Mouse (Mus musculus) embryonic facial prominence, embryonic 12.5 days (tissue): Measurements from ENCODE around the gene Gm10142. TPM values are rescaled to one million over a fixed set of nuclear protein-coding genes. Genes with fewer than 3 reads are reported as not detected.
"Not testable (repeated sequence)": the region's sequence is repeated elsewhere in the genome, so short reads cannot be mapped to it uniquely, and the experiment has no call there.

Experiments used
- ATAC-seq: fragments of 200-750 bp; cut with Nextera tagmentation; 2 replicates; pipeline ENCODE4 v1.8.0; 2017; ENCODE audit not compliant: insufficient number of reproducible peaks, insufficient read depth, low FRiP score, low TSS enrichment
- H3K27ac ChIP-seq: fragments of 300-500 bp; sonication (generic); 2 replicates; pipeline ENCODE4 v1.5.1; 2016; ENCODE audit warnings: mild to moderate bottlenecking
- H3K27me3 ChIP-seq: fragments of 300-500 bp; sonication (generic); 2 replicates; pipeline ENCODE4 v1.6.1; 2016; ENCODE audit warnings: mild to moderate bottlenecking, moderate library complexity
- H3K36me3 ChIP-seq: fragments of 300-500 bp; sonication (generic); 2 replicates; pipeline ENCODE4 v1.6.1; 2016; ENCODE audit warnings: mild to moderate bottlenecking
- H3K4me1 ChIP-seq: fragments of 300-500 bp; sonication (generic); 2 replicates; pipeline ENCODE4 v1.6.1; 2016
- H3K4me2 ChIP-seq: fragments of 300-500 bp; sonication (generic); replicated peaks from 2 replicates; pipeline ENCODE4 v1.6.1; 2016; ENCODE audit warnings: mild to moderate bottlenecking, moderate library complexity
- H3K4me3 ChIP-seq: fragments of 300-500 bp; sonication (generic); 2 replicates; pipeline ENCODE4 v1.5.1; 2016; ENCODE audit warnings: mild to moderate bottlenecking
- H3K9ac ChIP-seq: fragments of 300-500 bp; sonication (generic); 2 replicates; pipeline ENCODE4 v1.6.1; 2016; ENCODE audit warnings: mild to moderate bottlenecking, moderate library complexity
- H3K9me3 ChIP-seq: fragments of 300-500 bp; sonication (generic); 2 replicates; pipeline ENCODE4 v1.6.1; 2016; ENCODE audit warnings: mild to moderate bottlenecking, moderate library complexity
- WGBS: fragments of 180-500 bp; shearing (Covaris S2); methylation state at CpG from one replicate; pipeline ENCODE4 v1.1.7; 2016; 5-methylcytosine and 5-hydroxymethylcytosine counted together
- polyA plus RNA-seq: library from polyadenylated mRNA; unstranded; fragments of >200 nt; fragmentation: Nextera tagmentation; extraction: Ambion mirVana; gene quantifications from 2 replicates; pipeline ENCODE4 v1.2.1, GENCODE M21; 2016

Gene Gm10142
- polyA plus RNA-seq, 1 experiment from 2014 or later = not detected

- 0 out of 2 replicates have a peak, but pooled peaks cover 3% of the 10 kb centered on the region for H3K27me3 ChIP-seq
- no peak for ATAC-seq
- WGBS = 33% methylated on average over 4 of the region's 4 CpGs
- no peaks in the 10 kb centered on the region; the same call in 1 of the 2 replicates for H3K4me1 ChIP-seq
- no peak within 1 kb of the TSS for H3K9ac ChIP-seq
- H3K27ac ChIP-seq = no peak within 1 kb of the TSS
- no peaks in the 10 kb centered on the region for H3K36me3 ChIP-seq
- no peaks in the 10 kb centered on the region for H3K9me3 ChIP-seq
- H3K4me3 ChIP-seq = no peak within 1 kb of the TSS
- H3K4me2 ChIP-seq = no peak within 1 kb of the TSS
Measured at GRCm38 (mm10) chr10:77697133-77697532, 18.5 kb upstream of the Gm10142 start, which contains the start of gene Gm9508. Gene Gm9508, minus strand, starts transcription at chr10:77697233.

- Histone ChIP-seq H3K4me3 (no peak within 1 kb of the TSS), H3K4me1 (no peaks in the 10 kb centered on the region), H3K36me3 (no peaks in the 10 kb centered on the region), H3K27ac (no peak within 1 kb of the TSS), H3K9ac (no peak within 1 kb of the TSS), H3K4me2 (no peak within 1 kb of the TSS), H3K9me3 (peaks cover 12% of the 10 kb centered on the region), H3K27me3 (no peaks in the 10 kb centered on the region)
- 87% methylated on average over 1 of the region's 1 CpGs for WGBS
- ATAC-seq = no peak
Measured at GRCm38 (mm10) chr10:77706326-77706725, 9.3 kb upstream of the Gm10142 start, which contains the start of gene Gm10272. Gene Gm10272, plus strand, starts transcription at chr10:77706626.

- H3K27me3 ChIP-seq = no peaks in the 10 kb centered on the region
- H3K27ac ChIP-seq = no peak overlapping the region
- 79% methylated on average over 3 of the region's 3 CpGs for WGBS
- ATAC-seq = no peak
- no peak overlapping the region for H3K9ac ChIP-seq
- H3K4me3 ChIP-seq = no peak overlapping the region
- no peak overlapping the region for H3K4me2 ChIP-seq
- peaks cover 8% of the 10 kb centered on the region for H3K9me3 ChIP-seq
- H3K4me1 ChIP-seq = no peaks in the 10 kb centered on the region
- H3K36me3 ChIP-seq = no peaks in the 10 kb centered on the region
Measured at GRCm38 (mm10) chr10:77709831-77710230, 5.8 kb upstream of the Gm10142 start.

- ATAC-seq = not testable (repeated sequence)
Measured at GRCm38 (mm10) chr10:77711157-77711556, 4.5 kb upstream of the Gm10142 start, which contains the start of gene Gm10024. Gene Gm10024, plus strand, starts transcription at chr10:77711457.

GRCm38 (mm10) chr10:77713734-77714133 lies 1.9 kb upstream of the Gm10142 start:
- no peaks in the 10 kb centered on the region for H3K4me1 ChIP-seq
- no peak overlapping the region for H3K4me2 ChIP-seq
- WGBS = 54% methylated on average over 4 of the region's 4 CpGs
- H3K9me3 ChIP-seq = no peaks in the 10 kb centered on the region
- no peak for ATAC-seq
- no peak overlapping the region for H3K9ac ChIP-seq
- no peaks in the 10 kb centered on the region for H3K27me3 ChIP-seq
- no peak overlapping the region for H3K4me3 ChIP-seq
- no peak overlapping the region for H3K27ac ChIP-seq
- no peaks in the 10 kb centered on the region for H3K36me3 ChIP-seq

More at GRCm38 (mm10) chr10:77711157-77711556, 4.5 kb upstream of the Gm10142 start, which contains the start of gene Gm10024:
- H3K4me1 ChIP-seq, H3K4me2 ChIP-seq, H3K4me3 ChIP-seq, H3K27me3 ChIP-seq, H3K27ac ChIP-seq, H3K36me3 ChIP-seq, H3K9me3 ChIP-seq, H3K9ac ChIP-seq: not testable (repeated sequence)

DNA sequence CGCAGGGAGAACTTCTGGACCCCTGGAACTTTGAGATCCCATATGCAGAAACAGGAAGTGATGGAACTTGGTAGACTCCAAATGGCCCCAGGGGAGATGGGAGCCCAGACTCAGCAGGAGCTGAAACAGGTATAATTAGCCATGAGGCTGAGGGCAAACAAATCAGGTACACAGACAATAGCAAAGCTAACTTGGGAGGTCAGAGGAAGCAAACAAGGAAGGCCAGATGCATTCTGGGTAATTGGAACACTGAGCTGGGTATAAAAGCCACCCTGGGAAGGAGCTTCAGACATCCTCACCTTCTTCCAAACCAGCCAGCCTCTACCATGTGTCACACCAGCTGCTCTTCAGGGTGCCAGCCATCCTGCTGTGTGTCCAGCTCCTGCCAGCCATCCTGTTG lies 4.7 kb downstream of the Gm10142 start, which contains the start of gene Krtap12-1:
Gene Krtap12-1, plus strand, starts transcription at position 301 of the 400 bp plus-strand sequence.
- not testable (repeated sequence) for ATAC-seq, H3K27me3 ChIP-seq, H3K9me3 ChIP-seq, H3K27ac ChIP-seq, H3K4me1 ChIP-seq, H3K9ac ChIP-seq, H3K4me3 ChIP-seq, H3K36me3 ChIP-seq, H3K4me2 ChIP-seq
- 85% methylated on average over 1 of the region's 1 CpGs for WGBS

DNA sequence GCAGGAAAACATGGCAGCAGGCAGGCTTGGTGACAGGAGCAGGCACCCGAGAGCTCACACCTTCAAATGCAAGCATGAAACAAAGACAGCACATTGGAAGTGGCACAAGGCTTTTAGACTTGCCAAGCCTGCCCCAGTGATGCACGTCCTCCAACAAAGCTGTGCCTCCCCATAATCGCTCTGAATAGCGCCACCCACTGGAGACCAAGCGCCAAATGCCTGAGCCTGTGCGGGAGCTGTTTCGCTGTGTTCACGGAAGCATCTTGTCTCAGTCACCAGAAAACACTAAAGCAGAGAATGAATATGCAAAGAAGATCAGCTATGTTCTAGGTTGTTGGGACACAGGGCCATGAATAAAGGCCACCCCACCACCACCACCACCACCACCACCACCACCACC lies 9.2 kb downstream of the Gm10142 start:
- no peaks in the 10 kb centered on the region for H3K27me3 ChIP-seq
- H3K9ac ChIP-seq = no peak overlapping the region
- 68% methylated on average over 8 of the region's 8 CpGs for WGBS
- no peak overlapping the region for H3K4me2 ChIP-seq
- H3K36me3 ChIP-seq = no peaks in the 10 kb centered on the region
- no peaks in the 10 kb centered on the region; the same call in 1 of the 2 replicates for H3K9me3 ChIP-seq
- ATAC-seq = no peak
- H3K27ac ChIP-seq = no peak overlapping the region
- no peaks in the 10 kb centered on the region for H3K4me1 ChIP-seq
- H3K4me3 ChIP-seq = no peak overlapping the region

DNA sequence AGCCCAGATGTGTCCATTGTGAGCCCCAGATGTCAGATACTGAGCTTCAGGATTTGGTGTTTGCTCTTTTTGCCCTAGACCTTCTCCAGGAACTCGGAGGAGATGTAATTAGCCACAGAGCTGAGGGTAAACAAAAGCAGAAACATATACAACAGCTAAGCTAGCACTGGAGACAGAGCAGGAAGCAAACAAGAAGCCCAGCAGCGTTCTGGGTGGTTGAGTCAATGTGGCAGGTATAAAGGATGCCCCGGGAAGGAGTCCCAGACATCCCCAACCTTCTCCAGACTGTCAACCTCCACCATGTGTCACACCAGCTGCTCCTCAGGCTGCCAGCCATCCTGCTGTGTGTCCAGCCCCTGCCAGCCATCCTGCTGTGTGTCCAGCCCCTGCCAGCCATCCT lies 10.6 kb downstream of the Gm10142 start, which contains the start of gene Gm10100:
Gene Gm10100, plus strand, starts transcription at position 301 of the 400 bp plus-strand sequence.
- Histone ChIP-seq H3K27ac (no peak within 1 kb of the TSS), H3K9me3 (no peaks in the 10 kb centered on the region), H3K9ac (no peak within 1 kb of the TSS), H3K4me2 (no peak within 1 kb of the TSS), H3K27me3 (no peaks in the 10 kb centered on the region), H3K36me3 (no peaks in the 10 kb centered on the region), H3K4me1 (no peaks in the 10 kb centered on the region), H3K4me3 (no peak within 1 kb of the TSS)
- no peak for ATAC-seq
- WGBS = 39% methylated on average over 3 of the region's 3 CpGs

GRCm38 (mm10) chr10:77728280-77728679 lies 12.7 kb downstream of the Gm10142 start:
- Histone ChIP-seq H3K9me3 (no peaks in the 10 kb centered on the region), H3K27me3 (no peaks in the 10 kb centered on the region), H3K4me3 (no peak overlapping the region), H3K4me2 (no peak overlapping the region), H3K4me1 (no peaks in the 10 kb centered on the region), H3K27ac (no peak overlapping the region), H3K9ac (no peak overlapping the region), H3K36me3 (no peaks in the 10 kb centered on the region)
- ATAC-seq = no peak
- 61% methylated on average over 4 of the region's 4 CpGs for WGBS

DNA sequence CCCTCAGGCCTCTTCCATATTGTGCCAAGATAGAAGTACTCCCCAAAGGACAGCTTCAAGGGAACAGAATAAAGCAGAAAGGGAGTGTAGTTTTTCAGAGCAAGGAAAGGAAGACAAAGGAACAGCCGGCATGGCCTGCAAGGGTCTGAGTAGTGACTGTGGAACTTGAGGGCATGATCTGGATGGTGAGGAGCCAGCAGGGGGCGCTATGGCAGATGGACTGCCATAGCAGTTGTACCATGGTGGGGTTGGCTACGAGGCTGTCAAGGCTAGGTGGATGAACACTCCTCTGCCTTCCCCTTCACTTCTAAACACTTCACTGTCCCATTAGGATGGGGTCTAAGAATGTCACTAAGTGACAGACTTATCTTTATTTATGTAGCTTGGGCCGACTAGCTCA lies 13.6 kb downstream of the Gm10142 start:
- no peaks in the 10 kb centered on the region for H3K36me3 ChIP-seq
- no peaks in the 10 kb centered on the region for H3K27me3 ChIP-seq
- no peak overlapping the region for H3K27ac ChIP-seq
- H3K9me3 ChIP-seq = no peaks in the 10 kb centered on the region
- H3K4me2 ChIP-seq = no peak overlapping the region
- 53% methylated on average over 4 of the region's 4 CpGs for WGBS
- H3K4me3 ChIP-seq = no peak overlapping the region
- H3K4me1 ChIP-seq = no peaks in the 10 kb centered on the region
- no peak for ATAC-seq
- H3K9ac ChIP-seq = no peak overlapping the region

DNA sequence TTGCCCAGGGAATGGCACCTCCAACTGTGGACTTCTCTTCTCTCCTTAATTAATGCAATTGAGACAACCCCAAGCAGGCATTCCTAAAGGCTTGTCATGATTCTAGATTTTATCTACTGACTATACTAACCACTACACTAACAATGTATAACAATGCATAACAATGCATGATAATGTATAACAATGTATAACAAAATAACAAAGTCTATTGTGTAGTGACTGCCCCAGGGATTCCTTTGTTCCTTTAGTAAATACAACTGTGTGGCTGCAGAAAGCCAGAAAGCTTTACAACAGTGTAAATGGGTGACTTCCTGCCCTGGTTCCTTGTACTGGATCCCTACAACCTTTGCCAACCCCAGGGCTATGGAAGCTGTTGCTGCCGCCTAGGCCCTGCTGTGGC lies 20.3 kb downstream of the Gm10142 start:
- H3K4me3 ChIP-seq = no peak overlapping the region
- H3K9me3 ChIP-seq = 0 out of 2 replicates have a peak, but pooled peaks cover 8% of the 10 kb centered on the region
- no peak overlapping the region for H3K27ac ChIP-seq
- no peaks in the 10 kb centered on the region for H3K36me3 ChIP-seq
- H3K4me1 ChIP-seq = no peaks in the 10 kb centered on the region
- 84% methylated on average over 1 of the region's 1 CpGs for WGBS
- no peaks in the 10 kb centered on the region for H3K27me3 ChIP-seq
- no peak overlapping the region for H3K9ac ChIP-seq
- no peak overlapping the region for H3K4me2 ChIP-seq
- ATAC-seq = no peak

DNA sequence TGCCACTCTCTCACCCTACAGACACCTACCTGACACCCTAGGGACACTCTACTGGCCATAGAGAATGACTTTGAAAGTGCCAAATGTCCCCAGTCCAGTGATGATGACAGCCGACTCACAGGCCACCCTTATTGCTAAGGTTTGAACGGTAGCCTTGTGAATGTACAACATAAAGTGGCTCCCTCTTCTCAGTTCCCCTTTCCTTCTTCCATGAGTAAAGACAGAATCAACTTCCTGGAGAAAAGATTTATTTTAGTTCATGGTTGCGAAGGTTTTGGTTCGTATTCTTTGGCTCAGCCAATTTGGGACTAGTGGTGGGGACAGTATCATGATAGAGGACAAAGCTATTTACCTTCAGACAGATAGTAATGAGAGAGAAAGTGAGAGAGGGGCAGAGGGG lies 23.3 kb downstream of the Gm10142 start:
- ATAC-seq = no peak
- Histone ChIP-seq H3K27ac (no peak overlapping the region), H3K4me2 (no peak overlapping the region), H3K9ac (no peak overlapping the region), H3K4me1 (peaks cover 3% of the 10 kb centered on the region; the same call in 1 of the 2 replicates), H3K36me3 (no peaks in the 10 kb centered on the region), H3K27me3 (no peaks in the 10 kb centered on the region), H3K9me3 (0 out of 2 replicates have a peak, but pooled peaks cover 8% of the 10 kb centered on the region), H3K4me3 (no peak overlapping the region)
- 88% methylated on average over 4 of the region's 4 CpGs for WGBS
